Mouse (Mus musculus) urinary bladder, postnatal 10 days (tissue): ENCODE results near the gene Bcr.

Experiments used
- DNase-seq: peaks from one replicate; pipeline ENCODE4 v3.0.0; 2022; ENCODE audit warnings: low spot score

Gene Bcr

DNA sequence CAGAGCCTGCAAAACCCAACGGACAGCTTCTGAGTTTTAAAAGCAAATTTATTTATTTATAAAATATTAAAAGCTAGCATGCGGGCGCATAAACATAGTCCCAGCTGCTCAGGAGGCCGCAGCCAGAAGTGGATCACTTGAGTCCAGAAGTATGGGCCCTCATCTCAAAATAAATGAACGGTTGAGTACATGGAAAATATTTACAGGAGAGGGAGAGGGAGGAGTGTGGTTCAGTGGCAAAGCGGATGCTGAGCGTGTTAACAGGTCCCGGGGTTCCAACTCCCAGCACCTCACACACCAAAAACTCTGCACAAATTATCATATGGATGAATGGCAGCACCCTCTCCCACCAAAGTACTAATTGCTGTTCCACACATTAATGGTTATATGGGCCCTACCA lies 2.1 kb upstream of the Bcr start:
- DNase-seq, result no peak

DNA sequence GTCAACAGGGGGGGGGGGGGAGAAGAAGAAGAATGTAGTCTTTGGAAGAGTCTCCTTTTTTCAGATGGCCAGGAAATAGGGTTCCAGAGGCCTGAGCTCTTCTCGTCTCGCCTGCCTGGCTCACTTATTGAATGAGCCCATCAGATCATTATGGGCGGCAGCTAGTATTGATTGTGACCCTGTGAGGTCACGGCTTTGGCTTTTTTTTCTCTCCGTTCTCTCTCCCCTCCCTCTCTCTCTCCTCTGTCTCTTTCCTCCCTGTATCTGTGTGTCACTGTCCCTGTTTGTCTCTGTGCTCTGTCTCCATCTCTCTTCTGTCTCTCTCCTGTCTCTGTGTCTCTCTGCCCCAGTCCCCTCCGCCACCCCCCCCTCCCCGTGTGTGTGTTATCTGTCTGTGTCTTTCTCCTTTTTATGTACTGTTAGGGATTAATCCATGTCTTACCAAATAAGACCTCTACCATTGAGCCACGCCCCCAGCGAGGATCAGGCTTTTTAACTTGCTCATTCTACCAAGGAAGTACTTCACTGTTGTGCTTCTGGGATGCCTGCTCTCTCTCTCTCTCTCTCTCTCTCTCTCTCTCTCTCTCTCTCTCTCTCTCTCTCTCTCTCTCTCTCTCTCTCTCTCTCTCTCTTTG lies 1.5 kb upstream of the Bcr start:
- DNase-seq, result no peak

DNA sequence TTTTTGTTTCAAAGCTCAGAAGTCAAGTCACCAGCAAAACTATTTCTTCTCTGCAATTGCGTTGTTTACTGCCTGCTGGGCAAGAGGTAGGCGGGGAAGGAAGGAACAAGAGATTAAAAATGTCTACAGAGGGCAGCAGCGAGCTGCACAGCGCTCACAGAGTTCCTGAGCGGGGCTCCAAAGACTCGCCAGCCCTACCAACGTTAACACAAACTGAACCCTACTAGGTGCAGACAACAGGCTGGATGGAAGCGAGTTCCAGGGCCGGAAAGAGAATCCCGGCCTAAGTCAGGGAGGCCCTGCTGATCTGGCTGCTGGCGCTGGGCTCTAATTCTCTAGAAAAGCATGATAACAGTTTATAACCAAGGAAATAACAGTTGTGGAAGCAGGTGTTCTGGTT lies 996 bp upstream of the Bcr start:
- no peak for DNase-seq

DNA sequence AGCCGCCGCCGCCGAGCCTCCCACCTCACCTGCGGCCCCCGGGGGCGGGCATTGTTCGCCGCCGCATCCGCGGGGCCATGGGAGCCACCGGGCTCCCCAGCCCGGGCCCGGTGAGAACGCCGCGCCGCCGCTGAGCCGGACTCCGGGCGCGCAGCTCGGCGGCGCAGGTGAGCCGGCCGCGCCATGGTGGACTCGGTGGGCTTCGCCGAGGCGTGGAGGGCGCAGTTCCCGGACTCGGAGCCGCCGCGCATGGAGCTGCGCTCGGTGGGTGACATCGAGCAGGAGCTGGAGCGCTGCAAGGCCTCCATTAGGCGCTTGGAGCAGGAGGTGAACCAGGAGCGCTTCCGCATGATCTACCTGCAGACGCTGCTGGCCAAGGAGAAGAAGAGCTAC lies 447 bp downstream of the Bcr start:
- DNase-seq, result no peak

DNA sequence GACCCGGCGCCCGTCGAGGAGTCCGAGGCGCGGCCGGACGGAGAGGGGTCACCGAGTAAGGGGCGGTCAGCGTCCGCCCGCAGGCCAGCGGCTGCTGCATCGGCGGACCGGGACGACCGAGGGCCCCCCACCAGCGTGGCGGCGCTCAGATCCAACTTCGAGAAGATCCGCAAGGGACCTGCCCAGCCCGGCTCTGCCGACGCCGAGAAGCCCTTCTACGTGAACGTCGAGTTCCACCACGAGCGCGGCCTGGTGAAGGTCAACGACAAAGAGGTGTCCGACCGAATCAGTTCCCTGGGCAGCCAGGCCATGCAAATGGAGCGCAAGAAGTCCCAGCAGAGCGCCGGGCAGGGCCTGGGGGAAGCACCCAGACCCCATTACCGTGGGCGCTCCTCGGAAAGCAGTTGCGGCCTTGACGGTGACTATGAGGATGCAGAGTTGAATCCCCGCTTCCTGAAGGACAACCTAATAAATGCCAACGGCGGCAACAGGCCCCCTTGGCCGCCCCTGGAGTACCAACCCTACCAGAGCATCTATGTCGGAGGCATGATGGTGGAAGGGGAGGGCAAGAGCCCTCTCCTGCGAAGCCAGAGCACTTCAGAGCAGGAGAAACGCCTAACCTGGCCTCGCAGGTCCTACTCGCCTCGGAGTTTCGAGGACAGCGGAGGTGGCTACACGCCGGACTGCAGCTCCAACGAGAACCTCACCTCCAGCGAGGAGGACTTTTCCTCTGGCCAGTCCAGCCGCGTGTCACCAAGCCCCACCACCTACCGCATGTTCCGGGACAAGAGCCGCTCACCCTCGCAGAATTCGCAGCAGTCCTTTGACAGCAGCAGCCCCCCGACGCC lies 1.2 kb downstream of the Bcr start:
- DNase-seq, result no peak

DNA sequence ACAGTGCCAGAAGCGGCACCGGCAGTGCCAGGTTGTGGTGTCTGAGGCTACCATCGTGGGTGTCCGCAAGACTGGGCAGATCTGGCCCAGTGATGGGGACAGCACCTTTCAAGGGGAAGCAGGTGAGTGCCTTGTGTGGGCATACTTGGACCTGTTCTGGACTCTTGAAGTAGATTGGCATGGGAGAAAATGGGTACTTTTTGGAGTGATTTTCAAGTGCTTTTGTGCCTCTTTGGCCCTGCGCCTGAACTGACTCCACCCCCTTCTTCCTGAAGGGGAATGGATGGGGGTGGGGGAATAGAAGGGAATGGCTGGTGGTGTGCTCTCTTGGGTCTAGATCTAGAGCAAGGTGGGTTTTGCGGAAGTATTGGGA lies 1.8 kb downstream of the Bcr start:
- no peak for DNase-seq

DNA sequence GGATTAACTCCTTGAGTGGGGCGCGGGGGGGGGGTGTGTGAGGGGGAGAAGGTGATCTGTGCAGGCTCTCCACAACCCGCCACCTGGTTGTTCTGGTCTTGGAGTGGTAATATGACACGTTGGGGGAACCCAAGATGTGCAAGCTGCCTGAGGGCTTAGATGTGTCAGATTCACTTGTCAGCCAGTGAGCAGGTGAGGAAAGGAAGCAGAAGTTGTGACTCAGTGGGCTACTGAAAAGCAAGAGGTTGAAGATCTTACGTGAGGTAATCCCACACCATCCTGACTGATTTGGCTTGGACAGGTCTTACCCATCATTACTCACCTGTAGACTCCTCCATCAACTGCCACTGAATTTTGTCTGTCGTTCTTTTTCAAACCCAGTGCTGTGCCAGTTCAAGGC lies 2.2 kb downstream of the Bcr start:
- DNase-seq, result no peak

DNA sequence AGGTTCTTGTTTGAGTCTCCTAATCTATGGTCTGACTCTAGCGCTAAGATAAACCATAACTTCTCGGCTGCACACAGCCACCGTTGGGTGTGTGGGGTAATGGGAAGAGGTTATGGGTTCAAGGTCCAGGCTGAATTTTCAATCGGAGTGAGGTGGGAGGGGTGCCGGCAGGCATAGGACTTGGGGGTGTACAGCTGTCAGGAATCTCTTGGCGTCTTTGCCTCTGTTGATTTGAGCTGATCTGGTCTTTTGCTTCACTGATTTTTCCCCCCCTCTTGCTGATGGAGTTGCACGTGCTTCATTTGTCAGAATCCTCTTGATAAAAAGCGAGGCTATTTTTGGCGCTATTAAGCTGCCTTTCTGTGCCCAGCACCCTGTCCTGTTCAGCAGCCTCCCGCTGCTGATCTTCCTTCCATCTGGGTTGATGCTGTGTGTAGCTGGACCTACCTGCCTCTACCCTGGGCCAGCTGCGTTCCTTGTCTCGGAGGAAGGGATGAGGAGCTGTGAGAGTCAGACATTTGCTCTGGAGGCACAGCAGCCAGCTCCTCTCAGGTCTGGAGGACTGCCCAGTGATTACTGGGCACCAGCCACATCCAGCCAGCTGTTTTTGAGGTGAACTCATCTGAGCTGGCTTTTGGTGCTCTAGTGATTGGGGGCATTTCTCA lies 3.0 kb downstream of the Bcr start:
- no peak for DNase-seq

DNA sequence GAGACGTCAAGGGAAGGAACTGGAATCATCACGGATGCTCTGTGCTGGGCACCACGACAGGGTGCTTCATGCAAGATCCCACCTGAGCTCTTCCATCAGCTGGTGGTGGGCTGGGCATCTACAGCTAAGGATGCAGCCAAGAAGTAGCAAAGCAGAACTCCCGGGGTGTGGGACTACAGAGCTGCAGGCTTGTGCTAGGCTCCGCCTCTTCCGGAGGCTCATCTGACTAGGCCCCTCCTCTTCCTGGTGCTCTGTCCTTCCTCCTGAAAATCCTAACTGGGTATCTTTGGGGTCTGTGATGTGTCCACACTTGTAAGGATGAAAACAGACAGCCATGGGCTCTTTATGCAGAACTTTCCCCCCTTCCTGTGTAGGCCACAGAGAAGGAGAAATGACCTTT lies 5.3 kb downstream of the Bcr start:
- no peak for DNase-seq

DNA sequence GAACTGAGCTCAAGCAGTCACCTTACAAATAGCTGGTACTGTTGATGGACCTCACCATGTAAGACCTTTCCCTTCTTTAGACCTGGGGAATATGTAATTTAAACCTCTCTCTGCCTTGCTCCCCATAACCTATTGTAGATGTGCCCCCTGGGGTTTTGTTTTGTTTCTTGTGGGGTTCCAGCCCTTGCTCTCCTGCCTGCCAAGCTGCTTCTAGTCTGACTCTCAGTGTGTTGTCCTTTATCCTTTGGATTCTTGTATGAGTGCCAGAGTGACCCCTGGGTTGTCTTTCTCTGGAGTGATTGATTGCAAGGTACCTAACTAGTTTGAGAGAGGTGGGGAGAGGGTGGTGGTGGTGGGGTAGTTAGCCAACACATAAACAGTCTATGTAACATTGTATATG lies 7.1 kb downstream of the Bcr start:
- DNase-seq, result no peak

DNA sequence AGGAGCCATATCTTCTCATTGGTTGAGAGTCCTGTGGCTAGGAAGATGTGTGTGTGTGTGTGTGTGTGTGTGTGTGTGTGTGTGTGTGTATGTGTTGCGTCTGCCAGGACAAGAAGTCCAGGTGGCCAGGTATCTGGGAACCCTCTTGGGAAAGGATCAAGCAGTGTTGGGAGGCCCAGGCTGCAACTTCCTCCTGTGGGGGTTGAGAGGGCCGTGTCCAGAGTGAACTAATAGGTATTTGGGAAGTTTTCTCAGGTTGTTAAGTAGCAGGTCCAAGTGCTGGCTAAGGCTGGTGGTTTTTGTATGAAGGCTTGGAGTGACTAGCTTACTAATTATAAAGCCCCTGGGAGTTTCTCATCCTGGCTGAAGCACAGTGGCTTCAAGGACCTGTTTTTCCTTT lies 7.7 kb downstream of the Bcr start:
- no peak for DNase-seq

DNA sequence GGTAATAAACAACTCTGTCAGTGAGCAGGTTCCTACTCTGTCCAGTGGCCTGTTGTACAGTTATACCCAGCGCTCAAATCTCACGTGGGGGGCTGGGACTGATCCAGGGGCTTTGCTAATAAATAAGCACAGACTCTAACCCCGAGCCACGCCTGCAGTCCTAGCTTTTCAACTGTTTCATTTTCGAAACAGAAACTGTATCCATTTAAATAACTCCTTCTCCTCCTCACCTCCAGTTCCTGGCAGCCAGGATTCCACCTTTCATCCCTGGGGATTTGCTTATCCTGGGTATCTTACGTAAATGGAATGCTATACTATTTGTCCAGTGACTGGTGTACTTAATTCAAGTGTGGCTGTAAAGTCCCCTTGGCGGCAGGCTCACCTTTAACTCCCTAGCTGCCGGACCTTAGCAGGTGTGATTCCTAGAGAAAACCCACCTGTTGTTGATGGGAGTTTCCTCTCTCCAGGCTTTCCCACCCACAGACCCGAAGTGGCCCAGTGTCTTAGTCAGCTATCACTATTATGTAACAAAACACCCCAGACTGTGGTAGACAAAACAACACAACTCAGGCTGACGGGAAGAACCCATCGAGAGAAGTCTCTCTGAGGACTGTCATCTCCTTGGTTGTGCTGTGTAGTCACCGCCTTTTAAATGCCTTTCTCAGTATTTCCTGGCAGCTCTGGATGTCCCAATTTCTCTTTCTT lies 8.4 kb downstream of the Bcr start:
- DNase-seq, result no peak

DNA sequence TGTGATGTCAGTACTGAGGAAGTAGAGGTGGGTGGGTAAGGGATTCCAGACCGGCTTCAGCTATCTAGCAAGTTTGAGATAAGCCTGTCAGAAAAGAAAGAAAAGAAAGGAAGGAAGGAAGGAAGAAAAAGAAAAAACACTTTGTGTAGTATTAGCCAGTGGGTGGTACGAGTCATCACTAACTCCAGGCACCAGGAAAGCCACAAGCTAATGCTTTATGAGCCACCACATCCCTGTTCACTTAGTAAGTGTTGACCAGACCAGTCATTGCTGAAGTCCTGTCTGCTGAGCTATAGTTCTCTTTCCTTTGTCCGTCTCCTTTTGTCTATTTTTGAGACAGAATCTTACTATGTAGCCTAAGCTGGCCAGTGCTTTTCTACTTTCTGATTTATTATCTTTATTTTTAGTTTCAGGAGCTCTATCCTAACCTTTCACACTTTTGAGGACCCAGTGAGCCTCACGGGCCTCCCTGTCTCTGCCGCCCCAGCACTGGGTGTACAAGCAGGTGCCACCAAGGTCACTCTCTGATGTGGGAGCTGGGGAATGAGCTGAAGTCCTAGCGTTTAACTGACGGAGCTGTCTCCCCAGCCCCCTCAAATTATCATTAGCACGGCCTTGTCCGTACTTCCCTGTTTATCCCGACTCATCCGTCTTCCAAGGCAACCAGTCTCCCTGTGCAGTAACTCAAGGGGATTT lies 10.0 kb downstream of the Bcr start:
- DNase-seq, result no peak

DNA sequence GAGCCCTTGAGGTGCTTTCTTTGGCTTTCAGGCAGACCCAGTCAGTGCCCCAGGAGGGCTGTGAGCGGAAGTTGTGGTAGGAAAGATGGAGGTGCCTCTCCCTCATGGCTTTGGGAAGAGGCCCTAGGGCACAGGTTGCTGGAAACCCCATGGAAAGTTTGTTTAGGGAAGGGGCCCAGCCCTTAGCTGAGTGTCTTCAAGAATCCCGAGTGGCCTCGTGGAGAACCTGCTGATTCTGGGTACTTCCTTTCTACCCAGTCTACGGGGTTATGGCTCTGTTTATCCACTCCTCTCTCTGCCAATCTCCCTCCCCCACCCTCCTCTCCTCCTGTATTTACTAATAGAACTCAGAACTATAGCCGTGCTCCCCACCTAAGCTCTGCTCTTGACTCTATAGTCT lies 15.3 kb downstream of the Bcr start:
- no peak for DNase-seq

DNA sequence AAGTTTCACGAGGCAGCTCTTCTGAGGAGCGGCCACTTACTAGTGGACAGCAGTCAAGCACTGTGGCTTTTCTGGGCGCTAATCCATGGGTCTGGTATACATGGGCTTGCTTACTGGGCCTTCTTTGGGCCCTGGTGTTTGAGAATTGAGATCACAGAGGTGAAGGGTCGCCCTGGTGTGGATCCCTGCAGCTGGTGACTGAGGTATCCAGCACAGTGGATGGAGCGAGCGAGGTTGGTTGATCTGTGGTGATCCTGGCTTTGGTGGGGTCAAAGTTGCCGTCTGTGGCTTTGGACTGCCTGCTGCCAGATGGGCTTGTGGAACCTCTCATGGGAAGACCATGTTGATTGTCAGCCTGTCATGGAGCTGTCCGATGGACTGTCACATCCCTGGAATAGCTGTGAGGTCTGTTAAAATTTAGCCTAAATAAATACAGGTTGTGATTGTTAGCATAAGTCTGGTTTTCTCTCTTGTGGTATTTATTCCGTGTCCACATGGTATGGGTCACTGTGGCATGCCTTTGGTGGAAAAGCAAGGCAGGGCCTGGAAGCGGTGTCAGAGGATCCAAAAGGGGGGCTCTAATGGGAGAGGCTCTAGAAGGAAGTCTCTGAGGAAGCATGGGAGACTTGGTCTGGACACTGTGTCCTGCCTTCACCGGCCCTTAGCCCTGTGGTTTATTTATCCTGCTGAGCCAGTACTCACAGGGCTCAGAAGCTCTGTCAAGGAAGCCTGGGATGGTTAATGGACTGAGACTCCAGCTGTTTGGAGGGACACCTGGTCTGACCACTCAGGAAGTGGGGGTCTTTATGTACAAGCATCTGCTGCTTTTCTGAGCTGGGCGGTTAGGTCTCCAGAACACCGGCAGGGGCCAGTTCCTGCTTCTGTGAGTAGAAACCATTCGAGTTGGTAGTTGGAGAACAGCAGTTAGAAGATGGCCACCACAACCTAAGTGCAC lies 18.1 kb downstream of the Bcr start:
- DNase-seq, result no peak

DNA sequence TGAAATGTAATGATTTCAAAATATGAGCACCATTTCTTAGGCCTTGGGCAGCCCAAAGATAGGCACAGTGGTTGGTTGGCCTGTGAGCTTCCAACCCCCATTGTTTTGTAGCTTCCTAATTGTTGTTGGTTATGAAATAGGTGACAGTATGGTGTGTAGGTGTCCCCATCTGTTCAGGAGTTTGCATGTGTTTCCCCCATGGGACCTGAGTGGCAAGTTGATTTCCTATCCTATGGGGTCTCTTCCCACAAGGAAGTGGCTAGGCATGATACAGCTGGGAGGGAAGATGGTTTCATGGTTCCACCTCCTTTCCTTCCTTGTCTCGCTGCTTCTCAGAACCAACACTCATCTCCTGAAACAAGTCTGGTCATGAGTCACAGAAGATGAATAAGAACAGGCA lies 24.9 kb downstream of the Bcr start:
- no peak for DNase-seq

DNA sequence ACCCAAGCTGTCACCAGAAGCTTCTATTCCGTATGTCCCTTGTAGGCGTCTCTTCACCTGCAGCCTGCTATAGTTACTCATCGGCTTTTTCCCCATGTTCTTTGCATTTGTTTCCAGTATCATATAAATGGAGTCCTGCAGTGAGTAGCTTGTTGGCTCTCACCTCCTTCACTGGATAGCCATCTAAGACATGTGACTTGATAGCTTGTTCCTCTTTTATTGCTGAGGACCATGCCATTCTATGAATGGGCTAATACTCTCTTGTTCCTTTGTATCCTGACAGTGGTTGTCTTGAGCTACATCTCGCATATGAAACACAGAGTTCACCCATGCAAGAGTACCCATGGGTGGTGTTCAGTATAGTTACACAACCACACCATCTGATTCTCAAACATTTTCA lies 28.1 kb downstream of the Bcr start:
- no peak for DNase-seq

DNA sequence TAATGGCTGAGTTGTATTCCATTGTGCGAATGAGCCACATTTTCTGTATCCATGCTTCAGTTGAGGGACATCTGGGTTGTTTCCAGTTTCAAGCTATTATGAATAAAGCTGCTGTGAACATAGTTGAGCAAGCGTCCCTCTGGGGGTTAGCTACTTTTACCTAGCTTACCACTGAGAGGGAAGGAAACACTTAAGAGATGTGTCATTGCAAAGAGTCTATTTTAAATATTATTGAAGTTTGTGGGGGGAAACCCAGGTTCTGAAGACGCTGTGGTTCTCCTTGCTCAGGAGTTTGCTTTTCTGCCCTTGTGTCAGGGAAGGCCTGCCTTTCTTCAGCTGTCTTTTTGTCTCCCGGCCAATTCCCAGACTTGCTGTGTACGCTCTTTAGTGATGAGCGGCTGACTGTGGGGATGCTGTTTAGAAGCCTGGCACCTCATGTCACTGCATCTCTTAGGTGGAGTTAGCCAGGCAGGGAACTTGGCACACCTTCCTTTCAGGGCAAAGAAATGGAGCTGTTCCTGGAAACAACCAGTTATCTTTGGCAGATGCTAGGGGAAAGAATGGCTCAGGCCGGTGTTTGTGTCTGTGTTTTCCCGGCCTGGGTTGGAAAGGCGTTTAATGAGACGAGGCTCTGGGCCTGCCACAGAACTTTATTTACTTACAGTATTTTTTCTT lies 31.2 kb downstream of the Bcr start:
- DNase-seq, result no peak

DNA sequence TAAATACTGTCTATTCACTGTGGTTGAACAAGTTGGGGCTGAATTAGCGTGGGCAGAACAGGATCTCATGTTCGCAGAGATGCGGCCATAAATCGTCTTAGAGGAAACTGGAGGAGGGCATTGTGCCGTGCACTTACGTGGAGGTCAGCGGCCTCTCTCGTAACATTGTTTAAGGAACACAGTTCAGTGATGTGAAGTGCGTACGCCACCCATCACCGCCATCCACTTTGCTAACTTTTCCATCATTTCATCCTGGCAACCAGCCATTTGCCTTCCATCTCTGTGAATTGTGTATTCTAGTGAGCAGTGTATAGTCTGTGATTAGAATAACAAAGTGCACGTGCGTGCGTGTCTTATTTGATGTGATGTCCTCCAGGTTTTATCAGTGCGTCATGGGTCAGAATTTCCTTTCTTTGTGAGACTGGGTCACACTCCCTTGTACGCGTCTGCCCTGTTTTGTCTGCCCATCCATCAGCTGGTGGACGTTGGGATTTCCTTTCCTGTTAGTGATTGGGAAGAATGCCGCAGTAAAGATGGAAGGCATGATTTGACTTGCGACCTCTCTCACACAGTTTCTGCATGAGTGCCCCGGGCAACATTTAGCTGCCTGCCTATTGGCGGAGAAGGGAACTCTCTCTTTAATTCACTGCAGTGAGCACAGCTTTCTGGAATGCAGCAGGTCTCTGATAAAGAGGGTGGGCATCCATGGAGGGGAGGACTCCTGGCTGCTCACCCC lies 33.0 kb downstream of the Bcr start:
- no peak for DNase-seq

DNA sequence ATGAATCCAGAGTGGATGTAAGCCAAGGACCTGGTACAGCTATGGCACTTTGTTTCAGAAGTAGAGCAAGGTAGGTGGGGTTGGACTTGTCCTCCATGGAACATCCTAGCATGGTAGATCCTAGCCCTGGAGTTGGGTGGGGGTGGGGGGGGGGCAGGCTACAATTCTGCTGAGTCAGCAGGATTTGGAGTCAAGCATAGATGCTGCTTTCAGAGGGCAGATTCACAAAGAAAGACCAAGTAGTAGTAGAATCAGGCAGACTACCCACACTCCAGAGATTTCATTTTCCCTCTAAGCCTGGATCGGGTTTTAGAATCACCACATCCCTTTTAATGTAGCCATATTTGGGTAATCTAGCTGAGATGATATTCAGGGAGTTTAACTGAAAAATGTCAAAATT lies 33.9 kb downstream of the Bcr start:
- no peak for DNase-seq
